ENCODE assay signal across 33 mouse cellular contexts in genomic region chr5:144230216-144230615, GRCm38 (mm10). TPM values are rescaled to one million over a fixed set of nuclear protein-coding genes. Genes with fewer than 3 reads are reported as not detected.
"Had no signal": no experiment of that assay in that cellular context is flagged by ENCODE, and none has a peak within 500 bp of the region (broad histone marks: within the 10 kb centered on the region; RNA-seq: fewer than 3 reads in every experiment).

No protein-coding gene starts in this region.

- DNase-seq: heart, postnatal 10 days; heart, postnatal 14 days; heart, postnatal 36 days; heart, postnatal 4 days; kidney, adult 11 months; kidney, adult 18-20 months; kidney, adult 2 months; kidney, adult 8-10 months; kidney, adult 9 months; kidney, postnatal 10 days; kidney, postnatal 14 days; kidney, postnatal 25 days; kidney, postnatal 36 days; kidney, postnatal 4 days; layer of hippocampus, adult 9-11 months; layer of hippocampus, postnatal 36 days had no signal

- H3K4me3 ChIP-seq: heart, embryonic 15.5 days; hindbrain, embryonic 10.5 days; hindbrain, embryonic 12.5 days; hindbrain, embryonic 13.5 days; hindbrain, embryonic 15.5 days; intestine, embryonic 15.5 days; kidney, embryonic 15.5 days; layer of hippocampus, adult 2 months; left cerebral cortex, adult 2 months had no signal

- H3K27ac ChIP-seq: heart, embryonic 15.5 days; hindbrain, embryonic 10.5 days; hindbrain, embryonic 12.5 days; hindbrain, embryonic 13.5 days; hindbrain, embryonic 14.5 days; hindbrain, embryonic 15.5 days; hindbrain, postnatal 0 days; intestine, embryonic 15.5 days; kidney, embryonic 15.5 days; kidney, postnatal 0 days; layer of hippocampus, adult 2 months; left cerebral cortex, adult 2 months had no signal

- H3K4me1 ChIP-seq: heart, embryonic 15.5 days; hindbrain, embryonic 10.5 days; hindbrain, embryonic 12.5 days; hindbrain, embryonic 13.5 days; hindbrain, embryonic 15.5 days; intestine, embryonic 15.5 days; kidney, embryonic 15.5 days had no signal

- H3K9me3 ChIP-seq: heart, embryonic 15.5 days; hindbrain, embryonic 10.5 days; hindbrain, embryonic 12.5 days; hindbrain, embryonic 13.5 days; hindbrain, embryonic 15.5 days; intestine, embryonic 15.5 days; kidney, embryonic 15.5 days had no signal

- H3K9ac ChIP-seq: heart, embryonic 15.5 days; hindbrain, embryonic 12.5 days; hindbrain, embryonic 13.5 days; hindbrain, embryonic 14.5 days; hindbrain, embryonic 15.5 days; intestine, embryonic 15.5 days; kidney, embryonic 15.5 days had no signal

- H3K4me2 ChIP-seq: heart, embryonic 15.5 days; hindbrain, embryonic 12.5 days; hindbrain, embryonic 13.5 days; hindbrain, embryonic 14.5 days; hindbrain, embryonic 15.5 days; intestine, embryonic 15.5 days; kidney, embryonic 15.5 days had no signal

- H3K27me3 ChIP-seq: heart, embryonic 15.5 days; hindbrain, embryonic 12.5 days; hindbrain, embryonic 13.5 days; hindbrain, embryonic 15.5 days; intestine, embryonic 15.5 days; kidney, embryonic 15.5 days had no signal

- ATAC-seq: hindbrain, embryonic 16.5 days; hindbrain, postnatal 0 days; inflammation-experienced regulatory T-cells, adult 6 months; intestine, embryonic 15.5 days; intestine, embryonic 16.5 days; intestine, postnatal 0 days had no signal

- H3K36me3 ChIP-seq: heart, embryonic 15.5 days; hindbrain, embryonic 10.5 days; hindbrain, embryonic 12.5 days; hindbrain, embryonic 13.5 days; hindbrain, embryonic 15.5 days; intestine, embryonic 15.5 days; kidney, embryonic 15.5 days had no signal

RNA-seq across cellular contexts. Expression of gene Bhlha15, which starts 40.1 kb away (rescaled TPM):
- total RNA-seq: heart, postnatal 10 days; heart, postnatal 14 days; heart, postnatal 25 days; heart, postnatal 36 days had no signal
